Mouse (Mus musculus) heart, adult 2 months (tissue): ENCODE measurements around the gene Rnd2. TPM values are rescaled to one million over a fixed set of nuclear protein-coding genes. Genes with fewer than 3 reads are reported as not detected.

Source experiments
- DNase-seq, 2 experiments: peaks; one replicate each; pipeline ENCODE4 v3.0.0; 2021
- H3K27ac ChIP-seq: fragments of 200-600 bp; 2 replicates; pipeline ENCODE4 v1.8.1; 2022
- H3K27me3 ChIP-seq: fragments of 200-500 bp; 2 replicates; pipeline ENCODE4 v1.6.1; 2012; ENCODE audit warnings: mild to moderate bottlenecking, low read length, inconsistent platforms, mixed read lengths; ENCODE audit not compliant: control insufficient read depth, insufficient read depth
- H3K36me3 ChIP-seq: fragments of 200-500 bp; 2 replicates; pipeline ENCODE4 v1.6.1; 2012; ENCODE audit warnings: low read length, inconsistent platforms; ENCODE audit not compliant: control insufficient read depth, insufficient read depth
- H3K4me1 ChIP-seq: fragments of 200-500 bp; 2 replicates; pipeline ENCODE4 v1.6.1; 2011; ENCODE audit warnings: low read length; ENCODE audit not compliant: control insufficient read depth, insufficient read depth
- H3K4me3 ChIP-seq: fragments of 200-600 bp; 2 replicates; pipeline ENCODE4 v1.8.1; 2022
- H3K79me2 ChIP-seq: fragments of 200-500 bp; replicated peaks from 2 replicates; pipeline ENCODE4 v1.6.1; 2012; ENCODE audit warnings: mild to moderate bottlenecking, inconsistent platforms, low read length, moderate library complexity, mixed read lengths; ENCODE audit not compliant: control insufficient read depth, insufficient read depth
- H3K9ac ChIP-seq: fragments of 200-500 bp; 2 replicates; pipeline ENCODE4 v1.6.1; 2012; ENCODE audit warnings: low read depth, mild to moderate bottlenecking, control low read depth, inconsistent platforms, low read length, mixed read lengths
- CTCF ChIP-seq: fragments of 200-600 bp; IDR thresholded peaks from 2 replicates; pipeline ENCODE4 v1.8.1; 2022; ENCODE audit warnings: antibody characterized with exemption, mild to moderate bottlenecking, moderate library complexity
- EP300 ChIP-seq: fragments of 200-500 bp; IDR thresholded peaks from 2 replicates; pipeline ENCODE4 v1.6.1; 2011; ENCODE audit warnings: low read depth, low read length, control low read depth; ENCODE audit not compliant: insufficient read depth
- POLR2A ChIP-seq: fragments of 200-500 bp; IDR thresholded peaks from 2 replicates; pipeline ENCODE4 v1.6.1; 2011; ENCODE audit warnings: mild to moderate bottlenecking, low read depth, low read length, control low read depth; ENCODE audit not compliant: insufficient read depth
- WGBS: fragments of 180-500 bp; shearing (Covaris S2); methylation state at CpG from one replicate; pipeline ENCODE4 v1.1.7; 2018; 5-methylcytosine and 5-hydroxymethylcytosine counted together
- intact Hi-C: fragments of 180-260 bp; cut with DNase I; formaldehyde crosslinking; loops from one replicate; pipeline ENCODE4 v1.15.1; 2025
- polyA plus RNA-seq: library from polyadenylated mRNA; depleted of rRNA; stranded (reverse); fragments of >200 nt; gene quantifications from 2 replicates; pipeline ENCODE4 v1.2.3, GENCODE M21; 2012
- total RNA-seq, 2 experiments: library from RNA; stranded (reverse); gene quantifications; 2 replicates each; pipeline ENCODE4 v1.2.3; 2021

Rnd2 gene
- total and polyA plus RNA-seq, 3 experiments: 5.8 to 8.0 (median 6.5) TPM

DNA sequence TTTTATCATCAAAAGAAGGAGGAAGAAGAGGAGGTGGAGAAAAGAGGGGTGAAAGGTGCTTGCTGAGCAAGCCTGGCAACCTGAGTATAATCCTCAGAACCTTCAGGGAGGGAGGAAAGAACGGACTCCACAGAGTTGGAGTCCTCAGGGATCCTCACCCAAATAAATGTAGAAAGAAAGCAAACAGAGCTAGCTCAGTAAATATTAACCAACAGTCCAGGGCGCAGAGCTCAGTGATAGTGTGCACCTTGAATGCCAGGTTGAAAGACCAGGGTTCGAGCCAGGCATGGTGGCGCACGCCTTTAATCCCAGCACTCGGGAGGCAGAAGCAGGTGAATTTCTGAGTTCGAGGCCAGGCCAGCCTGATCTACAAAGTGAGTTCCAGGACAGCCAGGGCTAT lies 9.2 kb upstream of the Rnd2 start:
- 92% methylated on average over 7 of the region's 7 CpGs for WGBS
- peaks cover 5% of the 10 kb centered on the region for H3K79me2 ChIP-seq
- H3K9ac ChIP-seq: no peak overlapping the region
- intact Hi-C loops: no loop called here
- H3K27me3 ChIP-seq: no peaks in the 10 kb centered on the region
- peaks cover 4% of the 10 kb centered on the region; the same call in 1 of the 2 replicates for H3K4me1 ChIP-seq
- no peak overlapping the region for H3K27ac ChIP-seq
- peaks cover 2% of the 10 kb centered on the region; the same call in 1 of the 2 replicates for H3K36me3 ChIP-seq
- no peak for DNase-seq
- TF ChIP-seq CTCF (no peak), POLR2A (no peak), EP300 (no peak)
- no peak overlapping the region for H3K4me3 ChIP-seq

- H3K27me3 ChIP-seq: no peaks in the 10 kb centered on the region
- DNase-seq: no peak
- no peaks in the 10 kb centered on the region for H3K36me3 ChIP-seq
- peaks cover 2% of the 10 kb centered on the region; the same call in 1 of the 2 replicates for H3K4me1 ChIP-seq
- no peak overlapping the region for H3K9ac ChIP-seq
- peaks cover 3% of the 10 kb centered on the region for H3K79me2 ChIP-seq
- H3K4me3 ChIP-seq: no peak overlapping the region
- 84% methylated on average over 9 of the region's 9 CpGs for WGBS
- no peak for TF ChIP-seq CTCF
- TF ChIP-seq EP300: no peak
- intact Hi-C loops: no loop called here
- H3K27ac ChIP-seq: no peak overlapping the region
These were observed 7.2 kb upstream of the Rnd2 start for GRCm38 (mm10) chr11:101457631-101458030.

DNA sequence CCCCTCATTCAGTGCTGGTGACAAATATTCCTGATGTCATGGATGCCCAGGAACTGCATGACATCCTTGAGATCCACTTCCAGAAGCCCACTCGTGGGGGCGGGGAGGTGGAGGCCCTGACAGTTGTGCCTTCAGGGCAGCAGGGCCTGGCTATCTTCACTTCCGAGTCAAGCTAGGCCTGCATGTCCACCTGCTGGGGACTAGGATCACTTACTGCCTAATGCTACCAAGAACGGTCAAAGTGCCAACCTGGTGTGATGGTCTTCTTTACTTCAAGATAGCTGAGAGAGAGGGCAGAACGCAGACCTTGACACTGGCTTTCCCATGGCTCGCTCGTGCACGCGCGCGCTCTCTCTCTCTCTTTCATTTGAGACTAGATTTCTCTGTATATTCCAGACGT lies 6.6 kb upstream of the Rnd2 start:
- TF ChIP-seq EP300 (no peak), CTCF (no peak), POLR2A (no peak)
- H3K36me3 ChIP-seq: no peaks in the 10 kb centered on the region
- peaks cover 3% of the 10 kb centered on the region for H3K79me2 ChIP-seq
- no peaks in the 10 kb centered on the region for H3K27me3 ChIP-seq
- no peaks in the 10 kb centered on the region; the same call in 1 of the 2 replicates for H3K4me1 ChIP-seq
- H3K4me3 ChIP-seq: no peak overlapping the region
- DNase-seq: no peak
- 90% methylated on average over 12 of the region's 12 CpGs for WGBS
- no peak overlapping the region for H3K9ac ChIP-seq
- intact Hi-C loops: no loop called here
- no peak overlapping the region for H3K27ac ChIP-seq

DNA sequence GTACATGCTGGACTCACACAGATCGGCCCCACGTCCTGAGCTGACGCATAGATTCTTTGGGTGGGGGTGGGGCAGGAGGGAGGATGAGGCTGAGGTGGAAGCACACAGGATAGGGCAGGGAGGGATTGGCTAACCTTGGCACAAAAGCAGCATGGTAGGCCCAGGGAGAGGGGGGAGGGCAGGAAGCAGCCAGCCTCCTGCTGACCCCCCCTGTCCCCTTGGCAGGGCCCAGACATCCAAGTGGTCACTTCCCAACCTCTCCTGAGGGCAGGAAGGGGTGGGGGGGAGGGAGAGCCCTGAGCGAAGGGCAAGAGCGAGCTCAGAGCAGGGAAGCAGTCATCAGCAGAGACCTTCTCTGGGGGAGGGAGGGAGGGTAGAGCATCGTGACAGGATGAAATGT lies 5.1 kb upstream of the Rnd2 start:
- H3K27ac ChIP-seq: no peak overlapping the region
- H3K4me1 ChIP-seq: no peaks in the 10 kb centered on the region; the same call in none of the 2 replicates
- no peaks in the 10 kb centered on the region for H3K79me2 ChIP-seq
- no peak overlapping the region for H3K9ac ChIP-seq
- WGBS: 41% methylated on average over 6 of the region's 6 CpGs
- no peaks in the 10 kb centered on the region for H3K36me3 ChIP-seq
- no peaks in the 10 kb centered on the region for H3K27me3 ChIP-seq
- H3K4me3 ChIP-seq: no peak overlapping the region
- intact Hi-C loops: no loop called here
- no peak for DNase-seq
- TF ChIP-seq CTCF (no peak), POLR2A (no peak), EP300 (no peak)

DNA sequence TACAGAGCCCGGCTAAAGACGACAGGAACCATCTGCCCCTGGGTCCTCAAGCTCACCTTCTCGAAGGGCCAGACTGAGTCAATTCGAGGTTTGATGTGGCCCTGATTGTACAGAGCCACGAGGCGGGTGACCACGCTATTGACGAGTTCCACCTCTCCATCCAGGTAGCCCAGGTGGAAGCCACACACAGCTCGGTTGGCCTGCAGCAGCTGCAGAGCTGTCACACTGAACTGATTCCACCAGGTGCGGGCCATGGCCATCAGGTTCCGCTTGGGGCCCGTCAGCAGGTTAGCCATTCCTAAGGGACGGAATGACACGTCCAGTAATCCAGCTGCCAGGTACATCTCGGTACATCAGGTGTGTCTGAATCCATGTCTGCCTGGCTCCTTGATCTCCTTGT lies 4.5 kb upstream of the Rnd2 start:
- Histone ChIP-seq H3K4me1 (no peaks in the 10 kb centered on the region; the same call in none of the 2 replicates), H3K4me3 (no peak overlapping the region), H3K27me3 (no peaks in the 10 kb centered on the region), H3K36me3 (no peaks in the 10 kb centered on the region), H3K27ac (no peak overlapping the region), H3K9ac (no peak overlapping the region), H3K79me2 (no peaks in the 10 kb centered on the region)
- TF ChIP-seq CTCF (no peak), POLR2A (no peak), EP300 (no peak)
- intact Hi-C loops: no loop called here
- WGBS: 90% methylated on average over 15 of the region's 15 CpGs
- DNase-seq: no peak

- no peak overlapping the region for H3K9ac ChIP-seq
- H3K4me1 ChIP-seq: peaks cover 2% of the 10 kb centered on the region
- DNase-seq: no peak
- WGBS: 90% methylated on average over 14 of the region's 14 CpGs
- H3K36me3 ChIP-seq: no peaks in the 10 kb centered on the region
- H3K27ac ChIP-seq: no peak overlapping the region
- intact Hi-C loops: no loop called here
- no peaks in the 10 kb centered on the region for H3K79me2 ChIP-seq
- no peak overlapping the region for H3K4me3 ChIP-seq
- no peaks in the 10 kb centered on the region for H3K27me3 ChIP-seq
- no peak for TF ChIP-seq CTCF
- no peak for TF ChIP-seq POLR2A
- TF ChIP-seq EP300: no peak
These were observed 2.7 kb upstream of the Rnd2 start for GRCm38 (mm10) chr11:101462141-101462540.
